Comparison of ENCODE assay signal across 22 mouse cellular contexts in the genomic region with DNA sequence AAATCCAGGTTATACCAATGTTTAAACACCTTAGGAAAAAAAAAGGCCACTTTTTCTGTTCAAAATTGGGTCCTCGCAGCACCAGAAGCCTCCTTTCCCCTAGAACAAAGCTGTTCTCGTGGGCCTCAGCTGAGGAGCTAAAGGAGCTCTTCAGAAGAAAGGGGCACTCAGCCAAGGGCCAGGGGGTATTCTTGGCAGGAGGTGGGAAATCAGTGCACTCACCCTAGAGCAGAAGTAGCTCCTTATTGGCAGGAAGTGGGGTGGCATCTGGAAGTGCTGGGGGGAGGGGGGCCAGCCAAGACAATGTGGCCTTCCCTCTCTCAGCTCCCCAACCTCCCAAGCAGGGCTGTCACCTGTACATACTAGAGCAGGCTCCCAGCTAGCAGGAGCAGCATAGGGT. TPM values are rescaled to one million over a fixed set of nuclear protein-coding genes. Genes with fewer than 3 reads are reported as not detected.
DNase-seq lines count a peak whose midpoint lies in the region; ATAC-seq lines count a peak whose summit lies in the region.
"Had no signal": no experiment of that assay in that cellular context is flagged by ENCODE, and none has a peak within 500 bp of the region (broad histone marks: within the 10 kb centered on the region; RNA-seq: fewer than 3 reads in every experiment).

No protein-coding gene starts in this region.

- H3K9ac ChIP-seq in forebrain, embryonic 15.5 days (replicated peaks), result no peak overlapping the region
- no peak overlapping the region for H3K9ac ChIP-seq in forebrain, embryonic 12.5 days
- H3K9ac ChIP-seq in lung, embryonic 15.5 days, result no peak overlapping the region
- H3K9ac ChIP-seq: liver, postnatal 0 days had no signal

- WGBS in forebrain, embryonic 15.5 days, result 35% methylated on average over 2 of the region's 2 CpGs
- 82% methylated on average over 2 of the region's 2 CpGs for WGBS in forebrain, embryonic 12.5 days
- WGBS in lung, embryonic 15.5 days, result 63% methylated on average over 2 of the region's 2 CpGs

- no peak overlapping the region for H3K4me2 ChIP-seq in forebrain, embryonic 15.5 days (replicated peaks)
- no peak overlapping the region for H3K4me2 ChIP-seq in forebrain, embryonic 12.5 days
- H3K4me2 ChIP-seq in lung, embryonic 15.5 days, result no peak overlapping the region
- H3K4me2 ChIP-seq: heart, embryonic 11.5 days had no signal

- H3K27me3 ChIP-seq in forebrain, embryonic 15.5 days, result no peaks in the 10 kb centered on the region
- H3K27me3 ChIP-seq in forebrain, embryonic 12.5 days, result no peaks in the 10 kb centered on the region
- no peaks in the 10 kb centered on the region for H3K27me3 ChIP-seq in lung, embryonic 15.5 days

- intact Hi-C loops in left cerebral cortex, postnatal 4 days (cut with DNase I), result no loop called here

- H3K27ac ChIP-seq in forebrain, embryonic 15.5 days (replicated peaks), result peak overlapping the region; percentile 7; the same call in 1 of the 2 replicates
- H3K27ac ChIP-seq in forebrain, embryonic 12.5 days, result no peak overlapping the region; the same call in 1 of the 2 replicates
- H3K27ac ChIP-seq in lung, embryonic 15.5 days, result 0 out of 2 replicates have a peak overlapping the region, but pooled peaks have one; percentile 2
- H3K27ac ChIP-seq: embryonic facial prominence, embryonic 10.5 days; stomach, postnatal 0 days had no signal

- peak; percentile 84 for DNase-seq in left cerebral cortex, postnatal 4 days
- DNase-seq in left cerebral cortex, adult 9 months (ENCODE audit: low spot score in 2 of 2), result no peak
- peak; percentile 59 to 78 for DNase-seq in lung, postnatal 4 days
- DNase-seq in adrenal gland, adult (ENCODE audit: inconsistent age in 2 of 2, low spot score in 1 of 2), result no peak
- DNase-seq in embryo, embryonic 10.5 days (ENCODE audit: low spot score), result no peak
- DNase-seq: B cell, adult 2 months; heart, postnatal 10 days; kidney, adult 18-20 months; kidney, postnatal 10 days; liver, postnatal 0 days; right cerebral cortex, postnatal 4 days had no signal

- H3K4me1 ChIP-seq in forebrain, embryonic 15.5 days, result no peaks in the 10 kb centered on the region
- H3K4me1 ChIP-seq in forebrain, embryonic 12.5 days, result no peaks in the 10 kb centered on the region
- no peaks in the 10 kb centered on the region for H3K4me1 ChIP-seq in lung, embryonic 15.5 days
- H3K4me1 ChIP-seq: embryonic facial prominence, embryonic 10.5 days had no signal

- H3K36me3 ChIP-seq in forebrain, embryonic 15.5 days, result peaks cover 93% of the 10 kb centered on the region
- peaks cover 98% of the 10 kb centered on the region for H3K36me3 ChIP-seq in forebrain, embryonic 12.5 days (replicated peaks)
- peaks cover 96% of the 10 kb centered on the region for H3K36me3 ChIP-seq in lung, embryonic 15.5 days

- H3K9me3 ChIP-seq in forebrain, embryonic 15.5 days, result no peaks in the 10 kb centered on the region
- H3K9me3 ChIP-seq in forebrain, embryonic 12.5 days, result no peaks in the 10 kb centered on the region
- H3K9me3 ChIP-seq in lung, embryonic 15.5 days, result no peaks in the 10 kb centered on the region
- H3K9me3 ChIP-seq: embryonic facial prominence, embryonic 10.5 days had no signal

- no peak for ATAC-seq in forebrain, embryonic 15.5 days (replicated peaks)
- no peak for ATAC-seq in forebrain, embryonic 12.5 days (ENCODE audit: low FRiP score)
- no peak for ATAC-seq in lung, embryonic 15.5 days (ENCODE audit: borderline replicate concordance, extremely low read depth, low FRiP score, low TSS enrichment)
- ATAC-seq: liver, postnatal 0 days; midbrain, embryonic 16.5 days had no signal

- no peak overlapping the region for H3K4me3 ChIP-seq in forebrain, embryonic 15.5 days
- H3K4me3 ChIP-seq in forebrain, embryonic 12.5 days (replicated peaks), result no peak overlapping the region
- no peak overlapping the region for H3K4me3 ChIP-seq in lung, embryonic 15.5 days
- H3K4me3 ChIP-seq: embryonic facial prominence, embryonic 10.5 days had no signal

RNA-seq across cellular contexts. Expression of a gene that starts 11.3 kb away (rescaled TPM):
- polyA plus RNA-seq in forebrain, embryonic 15.5 days (2015; fragmentation: Nextera tagmentation; extraction: Ambion mirVana), result 66.8 and 67.1 TPM in 2 replicates
- polyA plus RNA-seq in forebrain, embryonic 12.5 days (2016; fragmentation: Nextera tagmentation; extraction: Ambion mirVana), result 72.0 and 72.7 TPM in 2 replicates
- total RNA-seq in left cerebral cortex, postnatal 4 days (2021), result 10 to 100 TPM; 54.5 to 59.7 TPM
- 83.0 and 83.1 TPM in 2 replicates for polyA plus RNA-seq in lung, embryonic 15.5 days (2015; fragmentation: Nextera tagmentation; extraction: Ambion mirVana)

RNA-seq across cellular contexts. Expression of a gene that starts 11.3 kb away (rescaled TPM):
- 112 and 113 TPM in 2 replicates for polyA plus RNA-seq in forebrain, embryonic 15.5 days (2015; fragmentation: Nextera tagmentation; extraction: Ambion mirVana)
- 93.8 and 97.1 TPM in 2 replicates for polyA plus RNA-seq in forebrain, embryonic 12.5 days (2016; fragmentation: Nextera tagmentation; extraction: Ambion mirVana)
- total RNA-seq in left cerebral cortex, postnatal 4 days (2021), result 10 to 100 TPM; 54.6 to 59.7 TPM
- 134 and 137 TPM in 2 replicates for polyA plus RNA-seq in lung, embryonic 15.5 days (2015; fragmentation: Nextera tagmentation; extraction: Ambion mirVana)

RNA-seq across cellular contexts. Expression of a gene that starts 12.8 kb away (rescaled TPM):
- 205 and 217 TPM in 2 replicates for polyA plus RNA-seq in forebrain, embryonic 15.5 days (2015; fragmentation: Nextera tagmentation; extraction: Ambion mirVana)
- polyA plus RNA-seq in forebrain, embryonic 12.5 days (2016; fragmentation: Nextera tagmentation; extraction: Ambion mirVana), result 161 and 169 TPM in 2 replicates
- total RNA-seq in left cerebral cortex, postnatal 4 days (2021), result 100 to 1,000 TPM; 113 to 118 TPM
- polyA plus RNA-seq in lung, embryonic 15.5 days (2015; fragmentation: Nextera tagmentation; extraction: Ambion mirVana), result 158 TPM in 2 replicates

RNA-seq across cellular contexts. Expression of a gene that starts 12.9 kb away (rescaled TPM):
- polyA plus RNA-seq in forebrain, embryonic 15.5 days (2015; fragmentation: Nextera tagmentation; extraction: Ambion mirVana), result 86.1 and 86.7 TPM in 2 replicates
- polyA plus RNA-seq in forebrain, embryonic 12.5 days (2016; fragmentation: Nextera tagmentation; extraction: Ambion mirVana), result 76.8 and 79.7 TPM in 2 replicates
- 10 to 100 TPM; 35.6 to 35.7 TPM for total RNA-seq in left cerebral cortex, postnatal 4 days (2021)
- polyA plus RNA-seq in lung, embryonic 15.5 days (2015; fragmentation: Nextera tagmentation; extraction: Ambion mirVana), result 44.4 and 48.3 TPM in 2 replicates

RNA-seq across cellular contexts. Expression of a gene that starts 21.6 kb away (rescaled TPM):
- 0.41 TPM in 1 of 2 replicates, not detected in the other for polyA plus RNA-seq in forebrain, embryonic 15.5 days (2015; fragmentation: Nextera tagmentation; extraction: Ambion mirVana)
- polyA plus RNA-seq in forebrain, embryonic 12.5 days (2016; fragmentation: Nextera tagmentation; extraction: Ambion mirVana), result not detected in 2 replicates
- total RNA-seq in left cerebral cortex, postnatal 4 days (2021), result under 1 TPM; 0.26 to 0.30 TPM
- polyA plus RNA-seq in lung, embryonic 15.5 days (2015; fragmentation: Nextera tagmentation; extraction: Ambion mirVana), result not detected in 2 replicates
- total RNA-seq: adrenal gland, adult 18-20 months; gastrocnemius, adult 8-10 months; granulocyte monocyte progenitor cell, adult 5-6 weeks; heart, postnatal 10 days; megakaryocyte-erythroid progenitor cell, adult 5-6 weeks had no signal
- polyA plus RNA-seq: embryonic facial prominence, embryonic 10.5 days; heart, embryonic 11.5 days had no signal

Comparison
In these comparisons a context has a peak if more than half of its experiments do, and no peak if none do; other contexts are left out.
1. DNase-seq: peak in left cerebral cortex, postnatal 4 days (single experiment) and lung, postnatal 4 days (2 of 2); none in left cerebral cortex, adult 9 months (0 of 2), adrenal gland, adult (0 of 2) and embryo, embryonic 10.5 days (single experiment).